Mouse (Mus musculus) midbrain, postnatal 0 days (tissue): ENCODE results near the gene Tspan13. TPM values are rescaled to one million over a fixed set of nuclear protein-coding genes. Genes with fewer than 3 reads are reported as not detected.
A peak's percentile ranks its signal among the peaks of the same experiment; 100 is the strongest.

Experiments used
- ATAC-seq: fragments of 200-750 bp; cut with Nextera tagmentation; 2 replicates; pipeline ENCODE4 v1.8.0; 2017; ENCODE audit warnings: moderate number of reproducible peaks, mild to moderate bottlenecking, moderate TSS enrichment, moderate library complexity; ENCODE audit not compliant: low FRiP score
- DNase-seq: peaks from one replicate; pipeline ENCODE4 v3.0.0-alpha.2; 2015; ENCODE audit warnings: low spot score
- H3K27ac ChIP-seq: fragments of 300-500 bp; sonication (generic); 2 replicates; pipeline ENCODE4 v1.5.1; 2014; ENCODE audit warnings: low read depth, mild to moderate bottlenecking, low read length, mixed read lengths
- H3K27me3 ChIP-seq: fragments of 300-500 bp; sonication (generic); 2 replicates; pipeline ENCODE4 v1.6.1; 2014; ENCODE audit warnings: low read length, control low read depth, mixed read lengths; ENCODE audit not compliant: insufficient read depth
- H3K36me3 ChIP-seq: fragments of 300-500 bp; sonication (generic); 2 replicates; pipeline ENCODE4 v1.6.1; 2014; ENCODE audit warnings: low read length, control low read depth, mixed read lengths; ENCODE audit not compliant: insufficient read depth
- H3K4me1 ChIP-seq: fragments of 300-500 bp; sonication (generic); 2 replicates; pipeline ENCODE4 v1.6.1; 2014; ENCODE audit warnings: mild to moderate bottlenecking, control low read depth, antibody characterized with exemption, low read length, mixed read lengths; ENCODE audit not compliant: insufficient read depth
- H3K4me2 ChIP-seq: fragments of 300-500 bp; sonication (generic); 2 replicates; pipeline ENCODE4 v1.6.1; 2014; ENCODE audit warnings: low read depth, mild to moderate bottlenecking, low read length, mixed read lengths; ENCODE audit not compliant: poor library complexity, severe bottlenecking
- H3K4me3 ChIP-seq: fragments of 300-500 bp; sonication (generic); 2 replicates; pipeline ENCODE4 v1.5.1; 2014; ENCODE audit warnings: low read depth, mild to moderate bottlenecking, low read length, moderate library complexity
- H3K9ac ChIP-seq: fragments of 300-500 bp; sonication (generic); replicated peaks from 2 replicates; pipeline ENCODE4 v1.6.1; 2014; ENCODE audit warnings: mild to moderate bottlenecking, low read length, moderate library complexity, mixed read lengths; ENCODE audit not compliant: poor library complexity, severe bottlenecking
- H3K9me3 ChIP-seq: fragments of 300-500 bp; sonication (generic); 2 replicates; pipeline ENCODE4 v1.6.1; 2016; ENCODE audit warnings: low read length, control low read depth
- CTCF ChIP-seq: IDR thresholded peaks from 2 replicates; pipeline ENCODE4 v1.5.1; 2016; ENCODE audit warnings: antibody characterized with exemption, mild to moderate bottlenecking
- WGBS: fragments of 180-500 bp; shearing (Covaris S2); extraction: QIAGEN DNeasy Blood & Tissue Kit; methylation state at CpG from one replicate; pipeline ENCODE4 v1.1.7; 2014; 5-methylcytosine and 5-hydroxymethylcytosine counted together
- polyA plus RNA-seq: library from polyadenylated mRNA; unstranded; fragments of >200 nt; fragmentation: Nextera tagmentation; extraction: Ambion mirVana; gene quantifications from 2 replicates; pipeline ENCODE4 v1.2.1, GENCODE M21; 2015
- total RNA-seq: library from RNA; depleted of rRNA; stranded (reverse); fragments of >200 nt; gene quantifications from 2 replicates; pipeline ENCODE4 v1.2.3, GENCODE M21; 2014

The Tspan13 gene
- total and polyA plus RNA-seq, 2 experiments from 2014 or later = 293 to 425 TPM

DNA sequence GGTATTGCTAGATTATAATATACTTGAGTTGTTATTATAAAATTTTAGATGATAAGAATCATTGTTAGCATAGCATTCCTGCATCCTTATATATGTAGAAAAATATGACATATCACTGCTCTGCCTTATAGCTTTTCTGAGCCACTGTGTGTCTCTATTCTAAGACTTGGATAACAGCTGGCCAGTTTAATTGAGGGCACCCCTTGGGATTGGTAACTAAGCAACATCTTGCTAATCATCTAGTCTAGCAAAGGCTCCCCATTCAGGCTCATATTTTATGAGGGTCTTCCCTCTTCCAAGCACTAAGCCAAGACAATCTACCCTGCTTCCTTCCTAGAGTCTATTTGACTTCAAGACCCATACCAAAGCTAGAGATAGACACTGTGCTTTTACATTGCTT, 48.2 kb downstream of the Tspan13 start:
- Histone ChIP-seq H3K9me3 (no peaks in the 10 kb centered on the region), H3K4me2 (no peak overlapping the region), H3K27me3 (no peaks in the 10 kb centered on the region), H3K36me3 (no peaks in the 10 kb centered on the region), H3K9ac (no peak overlapping the region), H3K27ac (no peak overlapping the region), H3K4me3 (no peak overlapping the region), H3K4me1 (no peaks in the 10 kb centered on the region)
- ATAC-seq (no peak), DNase-seq (peak; percentile 80)
- TF ChIP-seq CTCF = no peak

DNA sequence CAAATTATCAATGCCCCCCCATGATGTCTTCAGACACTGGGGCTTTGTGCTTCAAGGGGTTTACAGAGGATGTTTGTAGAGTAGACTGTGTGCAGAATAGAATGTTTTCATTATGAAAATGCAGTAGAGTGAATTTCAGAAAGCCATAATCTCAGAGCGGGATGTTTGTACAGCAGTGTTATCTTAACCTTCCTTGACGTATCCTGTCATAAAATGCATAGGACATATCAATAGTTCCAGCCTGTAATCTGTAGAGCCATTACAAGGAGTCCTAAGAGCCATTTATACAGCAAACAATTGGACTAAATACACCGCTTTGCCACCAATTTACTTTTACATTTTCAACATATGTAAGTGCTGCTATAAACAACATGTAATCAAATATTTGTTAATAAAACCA, 48.7 kb downstream of the Tspan13 start:
- Histone ChIP-seq H3K36me3 (no peaks in the 10 kb centered on the region), H3K4me3 (no peak overlapping the region), H3K27me3 (no peaks in the 10 kb centered on the region), H3K9me3 (no peaks in the 10 kb centered on the region), H3K4me1 (no peaks in the 10 kb centered on the region), H3K27ac (no peak overlapping the region), H3K4me2 (no peak overlapping the region), H3K9ac (no peak overlapping the region)
- no peak for TF ChIP-seq CTCF
- ATAC-seq = no peak
- 75% methylated on average over 3 of the region's 3 CpGs for WGBS
- no peak for DNase-seq

DNA sequence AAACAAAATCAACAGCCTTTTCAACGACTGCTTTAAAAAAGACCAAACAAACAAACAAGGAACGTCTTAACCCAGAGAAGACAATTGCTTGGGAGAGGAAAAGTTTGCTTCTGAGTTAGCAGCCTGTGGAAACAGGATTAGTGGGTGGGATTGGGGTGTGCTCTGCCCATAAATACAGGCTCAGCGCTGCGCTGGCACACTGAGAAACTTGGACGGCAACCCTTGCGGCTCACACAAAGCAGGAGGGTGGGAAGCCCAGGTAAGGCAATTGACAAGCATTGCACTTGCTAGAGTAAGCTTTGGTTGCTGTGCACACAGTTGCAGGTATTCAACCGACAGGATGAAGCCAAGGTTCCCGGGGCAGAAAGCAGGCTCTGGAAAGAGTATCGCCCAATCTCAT, 49.6 kb downstream of the Tspan13 start, which contains the start of gene Agr2:
TSS of gene Agr2 (plus strand) at position 197 of the 400 bp plus-strand sequence.
- no peak for TF ChIP-seq CTCF
- Histone ChIP-seq H3K4me1 (no peaks in the 10 kb centered on the region), H3K4me2 (no peak within 1 kb of the TSS), H3K9ac (no peak within 1 kb of the TSS), H3K36me3 (no peaks in the 10 kb centered on the region), H3K4me3 (no peak within 1 kb of the TSS), H3K27me3 (no peaks in the 10 kb centered on the region), H3K9me3 (no peaks in the 10 kb centered on the region), H3K27ac (no peak within 1 kb of the TSS)
- DNase-seq (no peak), ATAC-seq (no peak)
- 44% methylated on average over 9 of the region's 9 CpGs for WGBS

DNA sequence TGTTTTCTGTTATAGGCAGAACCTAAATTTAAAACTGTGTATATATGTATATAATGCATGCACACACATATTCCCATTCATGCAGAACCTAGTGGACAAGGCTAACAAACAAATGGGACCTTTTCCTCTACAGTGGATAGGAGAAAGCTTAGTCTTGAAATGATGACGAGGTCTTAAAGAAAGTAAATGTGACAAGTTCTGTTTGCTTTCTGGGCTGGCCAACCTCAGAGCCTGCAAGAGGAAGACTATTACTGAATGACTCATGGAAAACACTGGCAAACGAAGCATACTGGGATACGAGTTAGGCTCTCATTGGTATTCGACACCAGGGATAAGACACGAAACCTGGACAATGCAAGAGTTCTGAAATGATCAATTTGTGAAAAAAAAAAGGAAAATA, 57.6 kb downstream of the Tspan13 start:
- 86% methylated on average over 5 of the region's 5 CpGs for WGBS
- Histone ChIP-seq H3K9me3 (no peaks in the 10 kb centered on the region), H3K4me3 (no peak overlapping the region), H3K36me3 (no peaks in the 10 kb centered on the region), H3K4me2 (no peak overlapping the region), H3K27me3 (no peaks in the 10 kb centered on the region), H3K4me1 (no peaks in the 10 kb centered on the region; the same call in 1 of the 2 replicates), H3K9ac (no peak overlapping the region), H3K27ac (no peak overlapping the region)
- DNase-seq = no peak
- no peak for ATAC-seq
- no peak for TF ChIP-seq CTCF

DNA sequence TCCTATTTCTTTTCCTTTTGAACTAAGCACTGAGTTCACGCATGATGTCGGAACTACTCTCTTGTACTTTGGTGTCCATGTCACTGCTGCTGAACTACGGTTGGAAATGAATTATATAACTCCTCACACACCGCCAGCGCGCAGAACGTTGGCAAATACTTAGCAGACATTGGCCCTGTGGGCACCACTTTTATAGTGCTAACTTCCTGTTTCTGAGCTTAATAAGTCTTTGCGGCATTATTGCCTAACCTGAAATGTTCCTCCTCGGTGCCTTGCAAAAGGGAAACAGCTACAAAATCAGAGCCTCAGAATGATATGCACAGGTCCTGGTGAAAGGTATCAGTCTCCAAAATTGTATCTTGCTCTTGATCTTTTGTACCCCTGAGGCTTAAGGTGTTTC, 58.8 kb downstream of the Tspan13 start:
- no peaks in the 10 kb centered on the region for H3K36me3 ChIP-seq

DNA sequence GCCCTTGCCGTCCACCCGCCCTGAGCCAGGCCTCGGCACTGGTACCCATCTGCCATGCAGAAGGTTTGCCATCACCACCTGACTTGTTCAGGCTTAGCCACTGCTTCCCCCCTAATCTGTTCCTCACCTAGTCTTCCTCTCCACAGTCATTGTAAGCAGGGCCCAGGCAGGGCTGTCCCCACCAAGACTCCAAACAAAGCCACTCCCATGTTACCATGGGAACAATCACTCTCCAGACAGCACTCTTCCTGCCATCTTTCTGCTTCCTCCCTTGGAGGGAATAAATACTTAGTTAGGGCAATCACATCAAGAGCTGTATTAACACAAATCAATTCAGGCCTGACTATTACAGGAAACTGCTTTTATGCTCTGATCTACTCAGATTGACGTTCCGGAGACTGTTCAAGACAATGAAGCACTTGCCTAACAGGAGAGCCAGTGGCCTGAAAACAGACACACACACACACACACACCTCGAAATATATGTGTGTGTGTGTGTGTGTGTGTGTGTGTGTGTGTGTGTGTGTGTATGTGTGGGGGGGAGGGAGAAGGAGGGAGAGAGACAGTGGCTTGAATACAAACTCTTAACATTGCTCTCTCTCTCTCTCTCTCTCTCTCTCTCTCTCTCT, 60.5 kb downstream of the Tspan13 start:
- Histone ChIP-seq H3K36me3 (no peaks in the 10 kb centered on the region), H3K27ac (no peak overlapping the region), H3K27me3 (no peaks in the 10 kb centered on the region), H3K4me3 (no peak overlapping the region), H3K4me1 (no peaks in the 10 kb centered on the region; the same call in 1 of the 2 replicates), H3K4me2 (no peak overlapping the region), H3K9ac (no peak overlapping the region), H3K9me3 (no peaks in the 10 kb centered on the region)
- ATAC-seq = peak; percentile 80
- 31% methylated on average over 6 of the region's 6 CpGs for WGBS
- no peak for TF ChIP-seq CTCF
- DNase-seq = peak; percentile 47

More for the DNA sequence above, 58.8 kb downstream of the Tspan13 start:
- Histone ChIP-seq H3K4me1 (no peaks in the 10 kb centered on the region; the same call in 1 of the 2 replicates), H3K9ac (no peak overlapping the region), H3K9me3 (no peaks in the 10 kb centered on the region), H3K27me3 (no peaks in the 10 kb centered on the region), H3K27ac (no peak overlapping the region), H3K4me3 (no peak overlapping the region), H3K4me2 (no peak overlapping the region)
- ATAC-seq (no peak), DNase-seq (no peak)
- WGBS = 97% methylated on average over 9 of the region's 9 CpGs
- TF ChIP-seq CTCF = no peak
